Mouse (Mus musculus) MEL (cell line): ENCODE results near the gene Vsig10. TPM values are rescaled to one million over a fixed set of nuclear protein-coding genes. Genes with fewer than 3 reads are reported as not detected.
A peak's percentile ranks its signal among the peaks of the same experiment; 100 is the strongest.

Source experiments
- DNase-seq: peaks from one replicate; pipeline ENCODE4 v3.0.0; 2011; ENCODE audit warnings: low read depth, low spot score
- H3K27ac ChIP-seq: 2 replicates; pipeline ENCODE4 v1.5.1; 2012; ENCODE audit warnings: low read depth, mild to moderate bottlenecking, control low read depth, low read length, moderate library complexity; ENCODE audit not compliant: control insufficient read depth
- H3K27me3 ChIP-seq, 2 experiments: fragments of 150-350 bp in 1 of 2; sonication (generic) in 1 of 2; 2 replicates each; pipeline ENCODE4 v1.6.1; 2012; ENCODE audit warnings: low read length in 2 of 2, mild to moderate bottlenecking in 2 of 2, improper control_type of control experiment in 1 of 2, moderate library complexity in 1 of 2; ENCODE audit not compliant: insufficient read depth in 2 of 2, control insufficient read depth in 1 of 2
- H3K36me3 ChIP-seq, 2 experiments: 2 replicates each; pipeline ENCODE4 v1.6.1; 2012 to 2014; ENCODE audit warnings: low read length in 2 of 2, improper control_type of control experiment in 1 of 2, inconsistent platforms in 1 of 2, mild to moderate bottlenecking in 1 of 2; ENCODE audit not compliant: insufficient read depth in 2 of 2, control insufficient read depth in 1 of 2
- H3K4me1 ChIP-seq, 2 experiments: fragments of 150-350 bp in 1 of 2; sonication (generic) in 1 of 2; 2 replicates each; pipeline ENCODE4 v1.6.1; 2012; ENCODE audit warnings: low read length in 2 of 2, improper control_type of control experiment in 1 of 2, mild to moderate bottlenecking in 1 of 2; ENCODE audit not compliant: insufficient read depth in 2 of 2, control insufficient read depth in 1 of 2
- H3K4me3 ChIP-seq, 2 experiments: fragments of 150-350 bp in 1 of 2; sonication (generic) in 1 of 2; 2 replicates each; pipeline ENCODE4 v1.5.1; 2012; ENCODE audit warnings: low read depth in 2 of 2, low read length in 2 of 2, mild to moderate bottlenecking in 2 of 2, moderate library complexity in 2 of 2, control low read depth in 1 of 2, improper control_type of control experiment in 1 of 2; ENCODE audit not compliant: control insufficient read depth in 1 of 2, insufficient read depth in 1 of 2
- H3K79me2 ChIP-seq: 2 replicates; pipeline ENCODE4 v1.6.1; 2012; ENCODE audit warnings: mild to moderate bottlenecking, low read length, moderate library complexity; ENCODE audit not compliant: control insufficient read depth, poor library complexity, insufficient read depth
- H3K9ac ChIP-seq: 2 replicates; pipeline ENCODE4 v1.6.1; 2012; ENCODE audit warnings: low read depth, mild to moderate bottlenecking, control low read depth, low read length, moderate library complexity; ENCODE audit not compliant: control insufficient read depth, poor library complexity, severe bottlenecking
- H3K9me3 ChIP-seq: fragments of 150-350 bp; sonication (generic); replicated peaks from 2 replicates; pipeline ENCODE4 v1.6.1; 2012; ENCODE audit warnings: mild to moderate bottlenecking, low read length, improper control_type of control experiment, moderate library complexity; ENCODE audit not compliant: insufficient read depth
- BHLHE40 ChIP-seq: IDR thresholded peaks from 2 replicates; pipeline ENCODE4 v1.6.1; 2012; ENCODE audit warnings: low read depth, mild to moderate bottlenecking, inconsistent platforms, low read length, improper control_type of control experiment, borderline replicate concordance
- CTCF ChIP-seq, 3 experiments: IDR thresholded peaks in 2 of 3; conservative IDR thresholded peaks in 1 of 3; 2 replicates each; pipeline ENCODE4 v1.5.1; 2011 to 2012; ENCODE audit warnings: low read length in 3 of 3, low read depth in 2 of 3, mild to moderate bottlenecking in 2 of 3, improper control_type of control experiment in 1 of 3, inconsistent platforms in 1 of 3, mixed read lengths in 1 of 3, moderate library complexity in 1 of 3; ENCODE audit not compliant: control insufficient read depth in 1 of 3, insufficient read depth in 1 of 3, poor library complexity in 1 of 3, severe bottlenecking in 1 of 3
- E2F4 ChIP-seq: IDR thresholded peaks from 2 replicates; pipeline ENCODE4 v1.6.1; 2011; ENCODE audit warnings: low read depth, low read length, improper control_type of control experiment, borderline replicate concordance
- EP300 ChIP-seq, 2 experiments: IDR thresholded peaks; 2 replicates each; pipeline ENCODE4 v1.6.1; 2011; ENCODE audit warnings: improper control_type of control experiment in 2 of 2, low read length in 2 of 2, low read depth in 1 of 2, mild to moderate bottlenecking in 1 of 2
- ETS1 ChIP-seq: IDR thresholded peaks from 2 replicates; pipeline ENCODE4 v1.6.1; 2012; ENCODE audit warnings: low read depth, mild to moderate bottlenecking, inconsistent platforms, low read length, improper control_type of control experiment, moderate library complexity
- GATA1 ChIP-seq: IDR thresholded peaks from 2 replicates; pipeline ENCODE4 v1.6.1; 2011; ENCODE audit warnings: low read depth, low read length, improper control_type of control experiment
- MAFK ChIP-seq: IDR thresholded peaks from 2 replicates; pipeline ENCODE4 v1.6.1; 2011; ENCODE audit warnings: low read depth, mild to moderate bottlenecking, low read length, improper control_type of control experiment, borderline replicate concordance
- MXI1 ChIP-seq: IDR thresholded peaks from 2 replicates; pipeline ENCODE4 v1.6.1; 2011; ENCODE audit warnings: mild to moderate bottlenecking, low read depth, low read length, improper control_type of control experiment
- MYC ChIP-seq: IDR thresholded peaks from 2 replicates; pipeline ENCODE4 v1.6.1; 2011; ENCODE audit warnings: low read depth, mild to moderate bottlenecking, low read length, improper control_type of control experiment, moderate library complexity
- NRF1 ChIP-seq: IDR thresholded peaks from 2 replicates; pipeline ENCODE4 v1.6.1; 2014; ENCODE audit warnings: low read depth, mild to moderate bottlenecking, inconsistent platforms, low read length, improper control_type of control experiment, moderate library complexity; ENCODE audit not compliant: poor library complexity, insufficient read depth, severe bottlenecking
- POLR2A ChIP-seq, 2 experiments: IDR thresholded peaks; 2 replicates each; pipeline ENCODE4 v1.6.1; 2011 to 2012; ENCODE audit warnings: low read length in 2 of 2, mild to moderate bottlenecking in 2 of 2, control low read depth in 1 of 2, improper control_type of control experiment in 1 of 2, low read depth in 1 of 2, moderate library complexity in 1 of 2; ENCODE audit not compliant: control insufficient read depth in 1 of 2, insufficient read depth in 1 of 2, poor library complexity in 1 of 2
- POLR2AphosphoS5 ChIP-seq: IDR thresholded peaks from 2 replicates; pipeline ENCODE4 v1.6.1; 2012; ENCODE audit warnings: low read depth, borderline replicate concordance, mild to moderate bottlenecking, inconsistent platforms, low read length, moderate library complexity, mixed read lengths
- RAD21 ChIP-seq: IDR thresholded peaks from 2 replicates; pipeline ENCODE4 v1.6.1; 2011; ENCODE audit warnings: mild to moderate bottlenecking, low read depth, low read length, improper control_type of control experiment
- SIN3A ChIP-seq: IDR thresholded peaks from 2 replicates; pipeline ENCODE4 v1.6.1; 2012; ENCODE audit warnings: low read length, improper control_type of control experiment, inconsistent platforms
- SMC3 ChIP-seq: IDR thresholded peaks from 2 replicates; pipeline ENCODE4 v1.6.1; 2011; ENCODE audit warnings: low read depth, low read length, improper control_type of control experiment
- TCF12 ChIP-seq: IDR thresholded peaks from 2 replicates; pipeline ENCODE4 v1.6.1; 2014; ENCODE audit warnings: low read depth, mild to moderate bottlenecking, inconsistent platforms, low read length, improper control_type of control experiment, moderate library complexity
- UBTF ChIP-seq: IDR thresholded peaks from 2 replicates; pipeline ENCODE4 v1.6.1; 2012; ENCODE audit warnings: low read depth, mild to moderate bottlenecking, inconsistent platforms, low read length, improper control_type of control experiment, moderate library complexity, borderline replicate concordance; ENCODE audit not compliant: insufficient read depth
- ZMIZ1 ChIP-seq: IDR thresholded peaks from 2 replicates; pipeline ENCODE4 v1.6.1; 2012; ENCODE audit warnings: low read depth, mild to moderate bottlenecking, inconsistent platforms, low read length, improper control_type of control experiment, moderate library complexity
- polyA plus RNA-seq, 2 experiments: library from polyadenylated mRNA; stranded (reverse) in 1 of 2; unstranded in 1 of 2; fragments of >175 nt in 1 of 2; fragments of >200 nt in 1 of 2; gene quantifications; 2 replicates each; pipeline versions ENCODE4 v1.2.1 to v1.2.4; 2012; ENCODE audit warnings: low replicate concordance in 2 of 2, low read depth in 1 of 2; ENCODE audit not compliant: insufficient read length in 2 of 2, insufficient read depth in 1 of 2, missing spikeins in 1 of 2
- total RNA-seq: library from RNA; depleted of rRNA; stranded (reverse); fragments of 300-350 nt; gene quantifications from 2 replicates; pipeline ENCODE4 v1.2.3, GENCODE M21; 2012

The Vsig10 gene
- total and polyA plus RNA-seq, 3 experiments: 5.3 to 8.9 TPM; not detected in 1

- DNase-seq: no peak
- peaks cover 11 to 23% of the 10 kb centered on the region in 2 experiments for H3K4me1 ChIP-seq
- no peaks in the 10 kb centered on the region for H3K27me3 ChIP-seq
- no peak overlapping the region for H3K4me3 ChIP-seq
- TF ChIP-seq POLR2A (IDR thresholded peaks at IDR 0.05; ENCODE audit: control insufficient read depth in 1 of 2, insufficient read depth in 1 of 2, low read depth in 1 of 2, low read length in 2 of 2, poor library complexity in 1 of 2) (no peak), BHLHE40 (no peak), UBTF (no peak), GATA1 (no peak), RAD21 (peak; percentile 26; the same call in 1 of the 2 replicates), E2F4 (no peak), CTCF (IDR thresholded peaks at IDR 0.05 in 2 of 3, conservative IDR thresholded peaks at IDR 0.05 in 1 of 3; ENCODE audit: control insufficient read depth in 1 of 3, insufficient read depth in 1 of 3, low read depth in 2 of 3, low read length in 3 of 3, poor library complexity in 1 of 3, severe bottlenecking in 1 of 3) (peak in 2 of 3 experiments; percentile 38 to 45; a peak in 5 of 6 replicates), TCF12 (no peak), SMC3 (peak; percentile 17; the same call in 1 of the 2 replicates), SIN3A (no peak), EP300 (IDR thresholded peaks at IDR 0.05; ENCODE audit: low read depth in 1 of 2, low read length in 2 of 2) (no peak), POLR2AphosphoS5 (no peak), MAFK (no peak), MYC (no peak)
- H3K9me3 ChIP-seq: no peaks in the 10 kb centered on the region
- peaks cover 0 to 23% of the 10 kb centered on the region in 2 experiments; a peak in 2 of 4 replicates for H3K36me3 ChIP-seq
- H3K79me2 ChIP-seq: no peaks in the 10 kb centered on the region
- no peak overlapping the region for H3K27ac ChIP-seq
- H3K9ac ChIP-seq: no peak overlapping the region
These were observed 41.1 kb upstream of the Vsig10 start for GRCm38 (mm10) chr5:117277784-117278183.

- H3K4me3 ChIP-seq: no peak overlapping the region
- H3K36me3 ChIP-seq: peaks cover 1 to 25% of the 10 kb centered on the region in 2 experiments; a peak in 3 of 4 replicates
- H3K9ac ChIP-seq: no peak overlapping the region
- peaks cover 2% of the 10 kb centered on the region; the same call in 1 of the 2 replicates for H3K79me2 ChIP-seq
- TF ChIP-seq NRF1 (no peak), RAD21 (no peak), MXI1 (no peak), ETS1 (no peak), ZMIZ1 (no peak), POLR2AphosphoS5 (no peak)
- no peaks in the 10 kb centered on the region for H3K27me3 ChIP-seq
- no peak overlapping the region for H3K27ac ChIP-seq
- H3K4me1 ChIP-seq: peaks cover 11 to 26% of the 10 kb centered on the region in 2 experiments
- DNase-seq: no peak
- H3K9me3 ChIP-seq: no peaks in the 10 kb centered on the region
These were observed 39.8 kb upstream of the Vsig10 start for GRCm38 (mm10) chr5:117278809-117279668.
